Mouse (Mus musculus) c-Kit-positive CD71-positive TER-119-negative erythroid progenitor cells, embryonic 14.5 days (primary cell): ENCODE measurements around the gene Fam13a.

ENCODE experiments used
- DNase-seq: peaks from one replicate; pipeline ENCODE4 v3.0.0-alpha.2; 2013; ENCODE audit warnings: low read depth

The Fam13a gene

GRCm38 (mm10) chr6:58999044-58999453, 25.3 kb downstream of the Fam13a start:
- DNase-seq: no peak

- DNase-seq: no peak
Measured at GRCm38 (mm10) chr6:58998528-58998927, 25.8 kb downstream of the Fam13a start.

GRCm38 (mm10) chr6:58989149-58989548, 35.2 kb downstream of the Fam13a start:
- DNase-seq: no peak

DNA sequence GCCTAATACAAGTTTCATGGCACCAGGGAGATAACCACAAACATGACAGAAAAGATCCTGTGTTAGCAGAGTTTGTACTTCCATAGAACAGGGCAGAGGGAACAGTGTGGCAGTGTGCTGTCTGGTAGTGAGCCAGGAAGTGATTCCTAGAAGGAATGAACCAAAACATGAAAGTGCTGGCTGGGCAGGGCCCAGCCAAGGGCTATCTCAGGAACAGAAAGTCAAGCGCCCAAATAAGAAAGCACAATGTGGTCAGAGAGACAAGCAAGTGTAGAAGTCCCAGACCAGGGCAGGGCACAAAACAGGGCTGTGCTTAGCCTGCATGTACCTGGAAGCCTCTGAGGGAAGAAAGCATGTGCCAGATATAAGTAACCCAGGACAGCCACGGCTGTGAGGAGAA, 35.6 kb downstream of the Fam13a start:
- no peak for DNase-seq

DNA sequence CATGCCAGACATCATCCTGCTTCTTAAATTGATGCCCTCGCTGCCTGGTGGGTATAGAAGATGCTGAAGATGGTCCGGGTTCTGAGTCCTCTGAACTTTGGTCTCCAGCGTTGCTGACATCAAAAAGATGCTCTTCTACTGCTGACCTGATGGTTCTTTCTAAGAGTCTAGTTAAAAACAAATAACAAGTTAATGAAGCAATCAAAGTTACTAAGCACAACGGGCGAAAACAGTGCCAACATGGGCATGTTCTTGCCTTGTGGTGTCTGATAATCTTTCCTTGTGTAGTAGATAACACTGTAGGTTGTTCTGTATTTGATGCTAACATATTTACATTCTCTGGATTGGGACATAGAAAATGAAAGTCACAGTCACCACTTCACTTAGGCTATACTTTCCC, 37.2 kb downstream of the Fam13a start:
- no peak for DNase-seq

- no peak for DNase-seq
Measured at GRCm38 (mm10) chr6:58985186-58985585, 39.2 kb downstream of the Fam13a start.

GRCm38 (mm10) chr6:58975249-58975648, 49.1 kb downstream of the Fam13a start:
- no peak for DNase-seq

DNA sequence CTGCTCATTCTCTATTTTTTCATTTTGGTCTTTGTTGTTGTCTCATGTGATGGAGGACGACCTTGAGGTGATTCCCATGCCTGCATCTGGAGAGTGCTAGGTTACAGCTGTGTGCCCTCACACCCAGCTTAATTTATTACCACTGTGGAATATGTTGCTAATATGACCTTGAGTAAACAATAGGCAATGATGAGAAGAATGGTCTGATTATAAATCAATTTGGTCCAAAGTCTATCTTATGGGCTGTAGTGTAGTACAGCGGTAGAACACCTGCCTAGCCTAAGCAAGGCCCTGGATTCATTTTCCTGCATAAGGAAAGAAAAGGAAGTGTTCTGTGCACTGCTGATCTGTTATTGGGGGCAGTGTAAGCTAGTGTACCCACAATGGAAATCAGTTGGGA, 49.9 kb downstream of the Fam13a start:
- DNase-seq: no peak

- no peak for DNase-seq
Measured at GRCm38 (mm10) chr6:58972873-58973272, 51.5 kb downstream of the Fam13a start.

GRCm38 (mm10) chr6:58968272-58968671, 56.1 kb downstream of the Fam13a start:
- no peak for DNase-seq

DNA sequence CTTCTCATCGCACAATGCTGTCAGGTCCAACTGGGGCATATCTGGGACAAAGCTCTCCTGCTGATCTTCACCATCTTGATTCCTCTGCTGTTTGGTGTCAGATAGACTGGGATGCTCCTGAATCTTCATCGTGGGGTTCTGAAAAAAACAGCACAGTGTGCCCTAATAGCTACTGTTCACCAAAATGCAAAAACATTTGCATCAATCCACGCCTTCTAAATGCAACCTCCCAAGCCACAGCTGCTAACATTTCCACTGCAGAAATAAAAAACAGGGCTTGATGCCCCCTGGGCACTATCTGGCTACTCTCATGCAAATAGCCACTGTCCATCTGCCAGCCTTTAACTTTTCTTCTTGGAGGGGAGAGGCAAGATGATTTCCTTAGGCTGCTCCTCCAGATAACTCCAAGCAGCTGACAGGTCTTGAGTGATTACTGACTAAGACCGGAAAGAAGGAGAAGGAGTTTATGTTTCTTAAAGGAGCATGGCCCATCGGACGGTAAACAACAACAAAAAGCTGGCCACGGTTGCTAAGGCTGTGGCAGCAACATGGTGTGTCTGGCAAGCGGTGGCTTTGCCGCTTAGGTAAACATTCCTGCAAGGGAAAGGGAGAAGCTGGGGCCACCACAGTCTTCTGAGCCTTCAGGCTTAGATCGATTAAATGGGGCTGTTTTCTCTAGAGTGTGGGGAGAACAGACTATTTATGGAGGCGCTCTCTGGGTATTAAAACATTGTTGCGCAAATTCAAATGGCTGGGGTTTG, 59.1 kb downstream of the Fam13a start:
- no peak for DNase-seq

DNA sequence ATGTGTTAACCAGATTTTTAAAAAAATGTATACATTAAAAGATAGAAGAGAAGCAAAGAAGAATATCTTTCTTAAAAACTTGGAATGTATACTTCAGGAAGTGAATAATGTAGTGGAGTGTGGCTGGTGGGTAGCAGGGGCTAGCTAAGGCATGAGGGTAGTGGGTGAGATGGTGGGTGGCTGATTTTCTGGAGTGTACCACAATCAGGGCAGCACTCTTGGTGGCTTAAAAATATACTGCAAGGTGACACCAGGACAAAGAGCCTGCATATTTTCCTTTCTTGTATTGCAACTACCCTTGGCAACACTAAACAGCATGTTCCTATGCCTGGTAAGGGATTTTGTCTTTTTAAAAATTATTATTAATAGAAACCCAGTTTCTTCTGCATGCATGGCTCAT, 59.8 kb downstream of the Fam13a start:
- no peak for DNase-seq

GRCm38 (mm10) chr6:58964091-58964490, 60.3 kb downstream of the Fam13a start:
- DNase-seq: no peak

GRCm38 (mm10) chr6:58962691-58963090, 61.7 kb downstream of the Fam13a start:
- DNase-seq: no peak

DNA sequence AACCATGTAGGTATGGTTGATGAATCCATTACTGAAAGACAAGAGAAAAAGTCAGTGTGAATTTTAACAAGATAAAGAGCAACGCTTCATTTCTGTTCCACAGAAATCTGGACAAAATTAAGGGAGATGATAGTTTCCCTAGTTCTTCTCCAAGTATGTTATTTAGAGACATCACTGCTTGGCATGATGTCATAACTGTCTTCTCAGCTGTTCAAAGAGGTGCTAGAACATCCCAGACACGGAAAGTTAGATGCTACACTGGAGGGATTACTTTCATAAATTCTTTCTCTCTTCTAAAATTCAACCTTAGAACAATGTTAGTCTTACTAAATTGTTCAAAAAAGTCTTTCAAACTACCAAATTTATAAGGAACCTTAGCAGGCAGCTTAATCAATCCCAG, 63.8 kb downstream of the Fam13a start:
- no peak for DNase-seq

GRCm38 (mm10) chr6:58951128-58951992, 73.0 kb downstream of the Fam13a start:
- DNase-seq: no peak

DNA sequence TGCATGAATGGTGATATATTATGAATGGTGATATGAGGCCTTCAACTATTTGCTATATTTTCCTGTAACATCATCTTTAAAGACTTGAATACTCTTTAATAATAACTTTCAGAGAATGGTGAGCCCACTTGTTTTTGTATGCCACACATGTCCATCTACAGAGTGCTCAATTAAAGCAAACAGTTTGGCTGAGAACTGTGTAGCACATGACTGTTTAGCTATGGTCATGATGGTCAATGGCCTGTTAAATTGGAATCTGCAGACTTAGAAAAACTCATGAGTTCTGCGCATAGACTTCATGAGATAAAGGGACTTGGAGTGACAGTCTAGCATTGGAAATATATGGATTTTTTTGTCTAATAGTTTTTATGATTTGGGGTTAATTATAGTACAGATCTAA, 73.9 kb downstream of the Fam13a start:
- DNase-seq: no peak

DNA sequence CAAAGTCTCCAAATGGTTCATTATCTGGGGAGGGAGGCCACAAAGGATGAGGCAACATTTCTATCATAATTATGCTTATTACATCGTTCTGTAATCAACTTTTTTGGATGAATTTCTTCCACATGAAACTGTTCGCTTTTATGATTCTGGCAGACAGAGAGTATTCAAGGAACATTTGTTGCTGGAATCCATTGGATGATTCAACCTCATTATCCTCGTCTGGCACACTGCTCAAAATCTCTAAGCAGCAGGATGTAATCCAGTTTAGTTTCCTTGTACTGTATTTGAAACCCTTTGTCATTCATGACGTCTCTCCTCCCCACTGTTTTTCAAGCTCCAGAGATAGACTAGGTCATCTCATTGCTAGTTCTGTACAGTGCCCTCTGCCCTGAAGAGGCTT, 77.5 kb downstream of the Fam13a start:
- no peak for DNase-seq

DNA sequence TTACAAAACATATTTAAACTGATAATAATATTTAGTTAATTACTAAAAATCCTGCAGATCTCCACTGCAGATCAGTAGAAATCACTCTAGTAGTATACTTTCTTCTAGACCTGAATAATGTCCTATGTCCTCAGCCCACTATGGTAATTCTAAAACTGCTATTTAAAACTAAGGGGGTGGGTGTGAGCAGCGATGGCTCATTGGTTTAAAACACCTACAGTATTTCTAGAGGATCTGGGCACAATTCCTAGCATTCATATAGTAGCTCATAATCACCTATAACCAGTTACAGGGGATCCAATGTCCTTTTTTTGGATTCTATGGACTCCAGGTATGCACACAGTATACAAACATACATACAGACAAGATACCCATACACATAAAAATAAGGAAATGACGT, 78.1 kb downstream of the Fam13a start:
- no peak for DNase-seq

DNA sequence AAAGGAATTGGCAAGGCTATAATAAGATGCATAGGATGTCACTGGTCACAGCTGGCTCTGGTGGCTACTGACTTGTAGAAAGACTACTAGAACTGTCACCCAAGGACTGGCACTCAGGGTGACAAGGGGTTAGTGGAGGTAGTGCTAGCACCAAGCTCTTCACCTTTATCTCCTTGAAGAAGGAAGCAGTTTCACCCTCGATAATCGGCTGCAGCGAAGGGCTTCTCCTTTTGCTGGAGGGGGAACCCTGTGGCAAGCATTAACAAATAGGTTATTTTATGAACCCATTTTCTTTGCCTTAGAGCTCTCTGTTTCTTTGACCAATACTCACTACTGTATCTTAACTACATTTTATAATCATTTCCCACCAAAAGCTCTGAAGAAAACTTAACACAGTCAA, 80.4 kb downstream of the Fam13a start:
- DNase-seq: no peak

DNA sequence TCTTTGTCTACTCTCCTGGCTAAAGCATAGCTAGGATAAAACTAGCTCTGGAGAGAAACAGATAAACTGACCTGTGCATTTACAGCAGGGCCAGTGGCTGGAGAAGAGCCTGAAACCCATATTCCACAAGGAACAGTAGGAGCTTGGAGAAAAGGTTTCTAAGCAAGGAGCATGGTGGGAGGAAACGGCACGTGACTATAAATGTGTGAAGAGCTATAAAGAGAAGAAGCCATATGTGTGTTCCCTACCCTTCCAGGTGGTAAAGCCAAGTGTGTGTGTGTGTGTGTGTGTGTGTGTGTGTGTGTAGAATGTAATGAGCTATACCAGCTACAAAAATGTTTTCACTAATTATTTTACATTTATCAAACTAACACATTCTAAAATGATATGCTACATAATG, 82.1 kb downstream of the Fam13a start:
- no peak for DNase-seq

- DNase-seq: no peak
Measured at GRCm38 (mm10) chr6:58937726-58938125, 86.6 kb downstream of the Fam13a start.

- DNase-seq: no peak
Measured at GRCm38 (mm10) chr6:58934144-58934543, 90.2 kb downstream of the Fam13a start.
